Mouse (Mus musculus) v-Abl transformed pro-B cells (cell line): Measurements from ENCODE around the gene Sigmar1.

Source experiments
- in situ Hi-C, 2 experiments: fragments of 400-800 bp; cut with MboI; formaldehyde crosslinking; loops; one replicate each; pipeline ENCODE4 v1.15.1; 2025; ENCODE audit not compliant: unreplicated experiment in 2 of 2

The Sigmar1 gene

GRCm38 (mm10) chr4:41758021-41758420, 2.1 kb upstream of the Sigmar1 start:
- in situ Hi-C loops, result loop anchor here (5.0 to 10.0 kb wide), 2 partner anchors 1187 to 1204 kb away; partner anchors contain the start of gene Dnajb5 (in 1 of the 2)

GRCm38 (mm10) chr4:41757321-41757720, 1.4 kb upstream of the Sigmar1 start:
- in situ Hi-C loops, result loop anchor here (5.0 to 10.0 kb wide), 2 partner anchors 1187 to 1205 kb away; partner anchors contain the start of gene Dnajb5 (in 1 of the 2)

DNA sequence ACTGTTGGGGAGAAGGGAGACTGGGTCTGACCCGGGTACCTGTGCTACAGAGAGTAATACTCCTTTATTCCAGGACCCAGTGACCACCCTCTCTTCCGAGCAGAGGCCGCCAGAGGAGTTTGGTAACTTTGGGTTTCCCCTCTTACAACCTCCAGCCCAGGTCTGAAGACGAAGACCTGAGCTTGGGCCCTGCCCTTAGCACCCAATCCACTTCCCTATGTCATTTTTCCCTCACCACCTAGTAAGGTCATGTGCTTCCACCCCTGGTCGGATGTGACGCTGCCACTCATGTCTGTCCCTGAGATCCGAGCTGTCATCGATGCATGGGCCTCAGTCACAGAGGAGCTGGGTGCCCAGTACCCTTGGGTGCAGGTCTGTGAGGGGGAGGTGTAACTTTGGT, 483 bp upstream of the Sigmar1 start:
- in situ Hi-C loops, result loop anchor here (5.0 to 10.0 kb wide), 2 partner anchors 1188 to 1206 kb away; partner anchors contain the start of gene Dnajb5 (in 1 of the 2)

GRCm38 (mm10) chr4:41754797-41755337, 1.1 kb downstream of the Sigmar1 start, which contains the start of gene Galt:
Gene Galt (plus strand): TSS chr4:41755228.
- in situ Hi-C loops, result loop anchor here (5.0 to 10.0 kb wide), 2 partner anchors 1190 to 1207 kb away; partner anchors contain the start of gene Dnajb5 (in 1 of the 2)

DNA sequence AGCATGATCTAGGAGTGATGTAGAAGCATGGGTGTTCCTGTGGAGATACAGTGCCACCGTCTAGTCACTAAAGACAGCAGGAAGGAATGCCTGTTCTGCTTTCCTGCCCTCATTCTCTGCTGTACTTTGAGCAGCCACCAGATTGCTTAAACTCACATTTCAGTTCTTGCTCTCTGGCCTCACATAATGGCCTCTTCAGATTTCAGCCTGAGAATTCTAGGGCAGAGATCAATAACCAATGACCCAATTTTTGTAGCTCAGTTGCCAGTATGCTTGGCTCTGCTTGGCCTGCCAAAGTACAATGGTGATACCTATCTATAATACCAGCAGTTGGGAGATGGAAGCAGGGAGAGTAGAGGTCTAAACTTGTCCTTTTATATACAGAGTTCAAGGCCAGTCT, 10.9 kb downstream of the Sigmar1 start:
- in situ Hi-C loops, result loop anchor here in 1 of 2 experiments (25.0 kb wide), 1 partner anchor 1033 kb away; the partner anchor contains the start of genes Aptx and Dnaja1

DNA sequence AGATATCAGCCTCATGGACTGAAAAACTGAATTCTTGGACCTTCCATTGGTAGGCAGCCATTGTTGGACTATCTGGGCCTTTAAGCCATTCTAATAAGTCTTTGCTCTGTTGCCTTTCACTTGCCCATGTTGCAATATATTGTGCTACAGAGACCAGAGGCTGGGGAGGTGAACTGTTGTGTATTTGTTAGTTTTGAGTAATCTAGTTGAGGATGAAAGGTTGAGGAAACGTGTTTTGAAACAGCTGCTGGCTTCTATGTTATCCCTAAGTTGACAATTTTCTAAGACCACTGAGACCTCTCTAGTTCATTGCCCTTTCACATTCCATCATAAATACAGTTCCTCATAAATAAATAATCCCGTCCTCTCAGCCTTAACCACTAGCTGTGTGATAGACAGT, 11.8 kb downstream of the Sigmar1 start:
- in situ Hi-C loops, result loop anchor here in 1 of 2 experiments (25.0 kb wide), 1 partner anchor 1032 kb away; the partner anchor contains the start of genes Aptx and Dnaja1

- in situ Hi-C loops, result loop anchor here in 1 of 2 experiments (25.0 kb wide), 1 partner anchor 1029 kb away; the partner anchor contains the start of genes Aptx and Dnaja1
Measured at GRCm38 (mm10) chr4:41741158-41741560, 14.8 kb downstream of the Sigmar1 start.

GRCm38 (mm10) chr4:41740380-41741157, 15.4 kb downstream of the Sigmar1 start:
- in situ Hi-C loops, result loop anchor here in 1 of 2 experiments (25.0 kb wide), 1 partner anchor 1028 kb away; the partner anchor contains the start of genes Aptx and Dnaja1

DNA sequence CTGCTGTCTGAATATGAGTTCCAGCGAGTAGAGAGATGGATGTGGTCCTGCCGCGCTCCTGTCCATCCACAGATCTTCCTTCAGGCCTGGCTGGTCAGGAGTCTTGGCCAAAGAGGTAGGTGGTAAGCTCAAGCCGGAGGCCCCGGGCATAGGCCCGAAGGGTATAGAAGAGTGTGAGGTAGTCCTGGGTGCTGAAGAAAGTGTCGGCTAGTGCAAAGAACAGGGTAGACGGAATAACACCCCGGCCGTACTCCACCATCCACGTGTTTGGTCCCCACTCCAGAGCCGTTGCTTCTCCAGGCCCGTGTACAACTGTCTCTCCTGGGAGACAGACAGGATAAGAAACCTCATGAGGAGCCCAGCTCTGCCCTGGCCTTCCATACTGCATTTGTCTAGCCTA, 16.7 kb downstream of the Sigmar1 start:
- in situ Hi-C loops, result loop anchor here in 1 of 2 experiments (25.0 kb wide), 1 partner anchor 1027 kb away; the partner anchor contains the start of genes Aptx and Dnaja1

DNA sequence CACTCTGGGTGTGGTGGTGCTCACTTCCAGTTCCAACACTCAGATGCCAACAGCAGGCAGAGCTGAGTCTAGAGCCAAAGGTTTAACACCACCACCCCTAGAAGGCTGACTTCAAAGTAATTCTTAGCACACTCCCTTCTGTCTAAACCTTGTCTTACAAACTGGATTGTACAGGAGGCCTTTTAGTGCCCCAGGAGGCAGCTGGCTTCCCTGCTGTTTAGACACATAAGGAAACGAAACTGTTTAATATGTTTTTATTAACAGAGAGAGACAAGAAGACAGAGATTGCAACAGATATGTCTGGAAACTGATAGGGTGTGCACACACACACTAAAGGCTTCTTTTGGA, 17.7 kb downstream of the Sigmar1 start:
- in situ Hi-C loops, result loop anchor here in 1 of 2 experiments (25.0 kb wide), 1 partner anchor 1026 kb away; the partner anchor contains the start of genes Aptx and Dnaja1

DNA sequence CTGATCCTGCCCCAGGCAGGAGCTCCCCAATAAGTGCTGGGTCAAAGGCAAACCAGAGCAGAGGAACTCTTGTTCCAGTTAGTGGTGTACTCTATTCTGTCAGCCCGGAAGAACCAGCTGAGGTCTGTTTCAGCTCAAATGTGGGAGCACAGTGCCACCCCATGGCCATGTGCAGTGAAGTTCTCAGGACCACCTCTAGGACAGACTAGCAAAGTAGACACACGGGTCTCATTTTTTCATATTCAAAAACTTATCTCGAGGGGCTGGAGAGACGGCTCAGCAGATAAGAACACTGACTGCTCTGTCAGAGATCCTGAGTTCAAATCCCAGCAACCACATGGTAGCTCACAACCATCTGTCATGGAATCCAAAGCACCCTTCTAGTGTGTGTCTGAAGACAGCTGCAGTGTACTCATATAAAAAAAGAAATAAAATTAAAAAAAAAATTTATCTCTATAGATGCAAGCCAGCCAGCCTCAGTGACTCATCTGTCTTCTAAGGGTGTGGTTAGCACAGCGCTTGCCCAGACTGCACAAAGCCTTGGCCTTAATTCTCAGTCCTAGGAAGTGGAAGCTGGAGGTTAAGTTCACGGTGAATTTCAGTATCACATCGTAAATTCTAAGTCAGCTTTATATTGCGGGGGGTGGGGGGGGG, 18.2 kb downstream of the Sigmar1 start:
- in situ Hi-C loops, result loop anchor here in 1 of 2 experiments (25.0 kb wide), 1 partner anchor 1025 kb away; the partner anchor contains the start of genes Aptx and Dnaja1

DNA sequence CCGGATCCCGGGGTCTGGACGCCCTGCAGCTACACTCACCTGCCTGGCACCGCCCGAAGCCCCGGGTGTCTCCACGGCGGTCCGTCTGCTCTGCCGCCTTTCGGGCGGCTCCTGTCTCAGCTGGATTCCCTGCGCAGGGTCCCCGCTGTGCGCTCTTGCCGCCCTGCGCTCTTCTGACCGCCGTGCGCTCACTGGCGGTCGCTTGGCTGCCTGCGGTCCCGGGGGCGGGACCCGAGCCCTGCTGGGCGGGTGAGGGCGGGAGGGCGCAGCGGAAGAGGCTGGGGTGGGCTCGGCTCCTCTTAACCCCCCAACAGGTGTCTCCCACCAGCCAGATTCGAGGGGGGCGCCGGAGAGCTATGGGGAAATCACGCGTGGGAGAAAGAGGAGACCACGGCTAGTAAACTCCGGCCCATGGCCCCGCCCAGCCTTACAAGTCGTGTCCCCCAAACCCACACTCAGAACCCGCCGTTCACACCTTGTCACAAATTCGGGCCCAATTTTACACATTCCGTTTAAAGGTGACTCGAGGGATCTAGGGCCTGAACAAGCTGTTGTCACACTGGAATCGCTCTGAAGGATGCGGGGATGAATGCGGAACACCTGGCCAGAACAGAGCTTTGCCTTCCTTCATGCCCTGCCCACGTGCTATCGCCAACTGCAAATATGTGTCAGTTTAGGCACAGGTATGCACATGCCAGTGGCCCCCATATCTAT, 24.7 kb downstream of the Sigmar1 start, which contains the start of gene Arid3c:
Gene Arid3c, minus strand, starts transcription at position 91 of the 714 bp plus-strand sequence.
- in situ Hi-C loops, result loop anchor here in 1 of 2 experiments (25.0 kb wide), 1 partner anchor 1019 kb away; the partner anchor contains the start of genes Aptx and Dnaja1

DNA sequence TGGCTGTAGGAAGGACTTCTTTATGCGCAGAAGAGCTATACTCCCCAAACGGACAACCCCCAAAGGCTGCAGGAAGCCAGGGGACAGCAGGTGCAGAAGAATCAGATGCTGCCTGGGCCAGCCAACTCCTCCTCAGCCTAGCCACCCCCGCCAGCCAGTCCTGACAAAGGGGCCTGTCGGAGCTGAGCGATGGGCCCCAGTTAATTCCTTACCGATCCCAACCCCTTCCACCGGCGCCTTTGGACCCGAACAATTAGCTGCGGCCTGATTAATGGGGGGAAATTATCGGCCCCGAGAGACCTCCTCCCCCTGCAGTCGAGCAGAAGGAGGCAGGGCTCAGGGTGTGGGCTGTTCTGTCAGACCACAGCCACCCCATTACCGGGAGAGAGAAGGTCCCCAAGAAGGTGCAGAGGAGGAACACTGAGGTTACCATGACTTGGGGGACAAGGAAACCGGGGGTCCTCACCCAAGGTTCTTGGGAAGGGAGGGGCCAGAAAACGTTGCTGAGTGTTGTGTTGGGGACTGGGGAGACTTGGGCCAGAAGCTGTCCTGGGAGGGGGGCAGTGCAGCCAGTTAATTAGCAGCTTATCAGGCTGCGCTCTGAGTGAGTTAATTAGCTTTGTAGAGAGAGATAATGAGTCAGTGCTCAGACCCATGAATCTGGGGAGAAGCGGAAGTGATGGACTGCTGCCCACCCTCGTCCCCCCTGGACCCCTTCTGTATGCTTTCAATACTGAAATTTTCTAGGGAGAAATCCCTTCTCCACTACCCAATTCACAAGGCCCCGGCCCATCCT, 28.9 kb downstream of the Sigmar1 start:
- in situ Hi-C loops, result loop anchor here in 1 of 2 experiments (25.0 kb wide), 1 partner anchor 1015 kb away; the partner anchor contains the start of genes Aptx and Dnaja1

- in situ Hi-C loops, result loop anchor here in 1 of 2 experiments (25.0 kb wide), 1 partner anchor 1011 kb away; the partner anchor contains the start of genes Aptx and Dnaja1
Measured at GRCm38 (mm10) chr4:41722918-41723351, 33.0 kb downstream of the Sigmar1 start, which contains the start of gene Dctn3. Gene Dctn3 (minus strand): TSS chr4:41723170.

GRCm38 (mm10) chr4:41716834-41717233, 39.1 kb downstream of the Sigmar1 start:
- in situ Hi-C loops, result loop anchor here in 1 of 2 experiments (25.0 kb wide), 1 partner anchor 1005 kb away; the partner anchor contains the start of genes Aptx and Dnaja1

- in situ Hi-C loops, result loop anchor here in 1 of 2 experiments (25.0 kb wide), 1 partner anchor 1003 kb away; the partner anchor contains the start of genes Aptx and Dnaja1
Measured at GRCm38 (mm10) chr4:41715596-41715995, 40.4 kb downstream of the Sigmar1 start.

- in situ Hi-C loops, result loop anchor here in 1 of 2 experiments (25.0 kb wide), 1 partner anchor 1003 kb away; the partner anchor contains the start of genes Aptx and Dnaja1
Measured at GRCm38 (mm10) chr4:41715082-41715481, 40.9 kb downstream of the Sigmar1 start.

DNA sequence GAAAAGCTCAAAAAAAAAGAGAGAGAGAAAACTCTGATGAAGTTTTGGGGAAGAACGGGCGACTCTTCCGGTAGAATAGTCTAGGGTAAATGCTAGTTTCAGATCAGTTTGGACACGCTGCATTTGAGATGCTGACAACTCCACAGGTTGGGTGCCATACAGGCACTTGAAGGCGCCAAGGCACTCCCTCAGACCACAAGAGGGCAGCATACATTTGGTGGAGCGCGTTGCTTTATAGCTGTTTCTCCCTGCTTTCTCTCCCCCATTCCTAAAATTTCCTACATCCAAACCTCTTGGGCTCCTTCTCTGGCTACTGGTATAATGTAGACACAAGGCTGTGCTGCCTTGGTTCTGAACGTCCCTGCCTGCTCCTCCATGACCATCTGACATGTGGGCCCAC, 41.7 kb downstream of the Sigmar1 start:
- in situ Hi-C loops, result loop anchor here (5.0 to 25.0 kb wide), 2 partner anchors 247 to 1002 kb away; partner anchors contain the start of genes Nudt2 (in 2 of the 2), Aptx (in 1 of the 2) and Dnaja1 (in 1 of the 2)
